In genomic region chr12:104605535-104606399, GRCm38 (mm10) we compare ENCODE assay signal across 10 mouse cellular contexts.
DNase-seq lines count a peak whose midpoint lies in the region; ATAC-seq lines count a peak whose summit lies in the region.
"Had no signal": no experiment of that assay in that cellular context is flagged by ENCODE, and none has a peak within 500 bp of the region (broad histone marks: within the 10 kb centered on the region; RNA-seq: fewer than 3 reads in every experiment).

No protein-coding gene starts in this region.

- H3K9me3 ChIP-seq in kidney, embryonic 16.5 days (ENCODE audit: low read length) = no peaks in the 10 kb centered on the region
- no peaks in the 10 kb centered on the region for H3K9me3 ChIP-seq in limb, embryonic 11.5 days (ENCODE audit: control insufficient read depth, low read length)
- no peaks in the 10 kb centered on the region for H3K9me3 ChIP-seq in liver, embryonic 12.5 days (replicated peaks)
- H3K9me3 ChIP-seq: neural tube, embryonic 15.5 days had no signal

- no peak for DNase-seq in kidney, adult 18-20 months
- peak; percentile 35 for DNase-seq in embryo, embryonic 9.5 days (ENCODE audit: extremely low spot score)
- DNase-seq in heart, postnatal 4 days = peak; percentile 57
- peak; percentile 68 for DNase-seq in limb, embryonic 11.5 days (ENCODE audit: low spot score)
- no peak for DNase-seq in left cerebral cortex, postnatal 14 days (ENCODE audit: low spot score in 2 of 2)
- DNase-seq: cerebellum, adult 11 months; thymus, postnatal 25 days had no signal

- H3K4me1 ChIP-seq in kidney, embryonic 16.5 days (ENCODE audit: insufficient read depth, low read length) = peaks cover 7% of the 10 kb centered on the region; the same call in 1 of the 2 replicates
- peaks cover 7% of the 10 kb centered on the region for H3K4me1 ChIP-seq in limb, embryonic 11.5 days (ENCODE audit: control insufficient read depth, insufficient read depth, low read length)
- no peaks in the 10 kb centered on the region for H3K4me1 ChIP-seq in liver, embryonic 12.5 days

- H3K4me2 ChIP-seq in kidney, embryonic 16.5 days (replicated peaks; ENCODE audit: low read depth, low read length) = no peak overlapping the region
- peak overlapping the region; percentile 8; the same call in 1 of the 2 replicates for H3K4me2 ChIP-seq in limb, embryonic 11.5 days (ENCODE audit: low read depth, severe bottlenecking)
- H3K4me2 ChIP-seq in liver, embryonic 12.5 days = no peak overlapping the region
- H3K4me2 ChIP-seq: neural tube, embryonic 15.5 days had no signal

- no peak overlapping the region for H3K27ac ChIP-seq in kidney, embryonic 16.5 days (ENCODE audit: low read length)
- H3K27ac ChIP-seq in limb, embryonic 11.5 days (replicated peaks; ENCODE audit: low read depth, low read length) = 0 out of 2 replicates have a peak overlapping the region, but pooled peaks have one; percentile 18
- H3K27ac ChIP-seq in liver, embryonic 12.5 days = no peak overlapping the region
- H3K27ac ChIP-seq: neural tube, embryonic 15.5 days had no signal

- H3K27me3 ChIP-seq in kidney, embryonic 16.5 days (ENCODE audit: insufficient read depth, low read length) = no peaks in the 10 kb centered on the region
- H3K27me3 ChIP-seq in limb, embryonic 11.5 days (ENCODE audit: control insufficient read depth, insufficient read depth, low read length) = 0 out of 2 replicates have a peak, but pooled peaks cover 2% of the 10 kb centered on the region
- no peaks in the 10 kb centered on the region for H3K27me3 ChIP-seq in liver, embryonic 12.5 days (replicated peaks)
- H3K27me3 ChIP-seq: neural tube, embryonic 15.5 days had no signal

- H3K9ac ChIP-seq in kidney, embryonic 16.5 days (replicated peaks; ENCODE audit: low read length) = no peak overlapping the region
- H3K9ac ChIP-seq in limb, embryonic 11.5 days (ENCODE audit: low read length) = no peak overlapping the region
- no peak overlapping the region for H3K9ac ChIP-seq in liver, embryonic 12.5 days
- H3K9ac ChIP-seq: neural tube, embryonic 15.5 days had no signal

- H3K36me3 ChIP-seq in kidney, embryonic 16.5 days (ENCODE audit: insufficient read depth, low read length) = no peaks in the 10 kb centered on the region
- no peaks in the 10 kb centered on the region for H3K36me3 ChIP-seq in limb, embryonic 11.5 days (ENCODE audit: control insufficient read depth, insufficient read depth, low read length)
- no peaks in the 10 kb centered on the region for H3K36me3 ChIP-seq in liver, embryonic 12.5 days
- H3K36me3 ChIP-seq: neural tube, embryonic 15.5 days had no signal

- peak; percentile 73 for ATAC-seq in kidney, embryonic 16.5 days (ENCODE audit: low FRiP score, low TSS enrichment)
- ATAC-seq in limb, embryonic 11.5 days (ENCODE audit: insufficient number of reproducible peaks, low FRiP score, low TSS enrichment, low read depth) = no peak
- no peak for ATAC-seq in liver, embryonic 12.5 days

- intact Hi-C loops in left cerebral cortex, postnatal 14 days (cut with DNase I) = no loop called here

- H3K4me3 ChIP-seq in kidney, embryonic 16.5 days (ENCODE audit: low read length) = no peak overlapping the region
- no peak overlapping the region for H3K4me3 ChIP-seq in limb, embryonic 11.5 days (ENCODE audit: low read depth, low read length)
- no peak overlapping the region for H3K4me3 ChIP-seq in liver, embryonic 12.5 days
- H3K4me3 ChIP-seq: neural tube, embryonic 15.5 days had no signal

- 39% methylated on average over 24 of the region's 24 CpGs for WGBS in kidney, embryonic 16.5 days
- 31% methylated on average over 24 of the region's 24 CpGs for WGBS in limb, embryonic 11.5 days
- WGBS in liver, embryonic 12.5 days (ENCODE audit: insufficient replicate concordance) = 33% methylated on average over 24 of the region's 24 CpGs

Comparison
In these comparisons a context has a peak if more than half of its experiments do, and no peak if none do; other contexts are left out.
1. DNase-seq: peak in embryo, embryonic 9.5 days (single experiment), heart, postnatal 4 days (single experiment) and limb, embryonic 11.5 days (single experiment); none in kidney, adult 18-20 months (single experiment) and left cerebral cortex, postnatal 14 days (0 of 2).